Mouse (Mus musculus) midbrain, embryonic 14.5 days (tissue): ENCODE data around the gene Jade1. TPM values are rescaled to one million over a fixed set of nuclear protein-coding genes. Genes with fewer than 3 reads are reported as not detected.
A peak's percentile ranks its signal among the peaks of the same experiment; 100 is the strongest.

ENCODE experiments used
- ATAC-seq: fragments of 200-750 bp; cut with Nextera tagmentation; 2 replicates; pipeline ENCODE4 v1.8.0; 2017; ENCODE audit warnings: moderate number of reproducible peaks, moderate library complexity; ENCODE audit not compliant: low FRiP score, low TSS enrichment
- DNase-seq: peaks from one replicate; pipeline ENCODE4 v3.0.0-alpha.2; 2015
- H3K27ac ChIP-seq: fragments of 300-500 bp; sonication (generic); replicated peaks from 2 replicates; pipeline ENCODE4 v1.5.1; 2014; ENCODE audit warnings: mild to moderate bottlenecking, low read depth, low read length, moderate library complexity
- H3K27me3 ChIP-seq: fragments of 300-500 bp; sonication (generic); 2 replicates; pipeline ENCODE4 v1.6.1; 2014; ENCODE audit warnings: low read length, control low read depth, mixed read lengths; ENCODE audit not compliant: control insufficient read depth, insufficient read depth
- H3K36me3 ChIP-seq: fragments of 300-500 bp; sonication (generic); 2 replicates; pipeline ENCODE4 v1.6.1; 2014; ENCODE audit warnings: low read length, control low read depth; ENCODE audit not compliant: control insufficient read depth, insufficient read depth
- H3K4me1 ChIP-seq: fragments of 300-500 bp; sonication (generic); 2 replicates; pipeline ENCODE4 v1.6.1; 2014; ENCODE audit warnings: mild to moderate bottlenecking, antibody characterized with exemption, low read length, control low read depth; ENCODE audit not compliant: control insufficient read depth, insufficient read depth
- H3K4me2 ChIP-seq: fragments of 300-500 bp; sonication (generic); 2 replicates; pipeline ENCODE4 v1.6.1; 2014; ENCODE audit warnings: mild to moderate bottlenecking, low read length, moderate library complexity
- H3K4me3 ChIP-seq: fragments of 300-500 bp; sonication (generic); replicated peaks from 2 replicates; pipeline ENCODE4 v1.5.1; 2014; ENCODE audit warnings: low read depth, low read length
- H3K9ac ChIP-seq: fragments of 300-500 bp; sonication (generic); replicated peaks from 2 replicates; pipeline ENCODE4 v1.6.1; 2014; ENCODE audit warnings: mild to moderate bottlenecking, low read length, moderate library complexity
- H3K9me3 ChIP-seq: fragments of 300-500 bp; sonication (generic); 2 replicates; pipeline ENCODE4 v1.6.1; 2016; ENCODE audit warnings: low read length, control low read depth, mixed read lengths; ENCODE audit not compliant: control insufficient read depth
- WGBS: fragments of 180-500 bp; shearing (Covaris S2); extraction: QIAGEN DNeasy Blood & Tissue Kit; methylation state at CpG from one replicate; pipeline ENCODE4 v1.1.7; 2014; 5-methylcytosine and 5-hydroxymethylcytosine counted together
- polyA plus RNA-seq: library from polyadenylated mRNA; unstranded; fragments of >200 nt; fragmentation: Nextera tagmentation; extraction: Ambion mirVana; gene quantifications from 2 replicates; pipeline ENCODE4 v1.2.1, GENCODE M21; 2014

Gene Jade1
- polyA plus RNA-seq, 1 experiment from 2014 or later, result 13.1 TPM

- Histone ChIP-seq H3K4me3 (no peak overlapping the region), H3K27me3 (no peaks in the 10 kb centered on the region), H3K36me3 (no peaks in the 10 kb centered on the region), H3K9ac (no peak overlapping the region), H3K4me2 (no peak overlapping the region), H3K4me1 (no peaks in the 10 kb centered on the region), H3K9me3 (no peaks in the 10 kb centered on the region), H3K27ac (no peak overlapping the region)
- no peak for ATAC-seq
- WGBS, result 96% methylated on average over 24 of the region's 24 CpGs
- no peak for DNase-seq
These were observed 753 bp upstream of the Jade1 start for GRCm38 (mm10) chr3:41554480-41555475.

DNA sequence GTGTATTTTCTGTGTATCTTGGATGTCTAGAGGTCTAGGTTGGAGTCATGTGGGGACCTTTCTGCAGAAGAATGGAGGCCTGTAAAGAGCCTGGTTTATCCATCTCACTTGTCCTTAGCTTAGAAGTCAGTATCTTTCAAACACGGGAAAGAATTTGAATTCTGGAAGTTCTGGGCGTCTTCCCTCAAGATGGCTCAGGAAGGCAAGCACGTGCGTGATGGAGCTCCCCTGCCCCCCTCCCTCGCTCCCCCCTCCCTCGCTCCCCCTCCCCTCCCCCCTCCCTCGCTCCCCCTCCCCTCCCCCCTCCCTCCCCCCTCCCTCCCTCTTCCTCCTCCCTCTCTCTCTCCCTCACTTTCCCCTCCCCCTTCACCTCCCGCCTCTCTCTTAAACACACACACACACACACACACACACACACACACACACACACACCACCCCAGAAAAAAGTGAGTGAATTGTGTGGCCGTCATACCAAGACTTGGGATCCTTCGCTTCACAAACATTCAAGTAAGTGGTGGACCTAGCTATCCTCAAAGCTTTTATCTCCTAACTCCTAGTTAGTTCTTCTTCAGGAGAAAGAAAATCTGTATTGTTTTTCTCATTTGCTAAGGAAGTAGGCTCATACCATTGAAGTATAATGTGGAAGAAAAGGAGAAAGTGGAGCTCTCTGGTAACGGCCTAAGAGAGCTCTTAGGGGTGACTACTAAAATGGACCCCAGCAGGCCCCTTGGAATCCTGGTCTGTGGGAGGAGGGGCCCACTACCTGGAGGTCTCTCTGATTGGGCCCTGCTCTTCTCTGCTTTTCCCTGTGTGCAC, 1.1 kb downstream of the Jade1 start:
- H3K27me3 ChIP-seq, result no peaks in the 10 kb centered on the region
- no peak overlapping the region for H3K9ac ChIP-seq
- no peaks in the 10 kb centered on the region for H3K4me1 ChIP-seq
- H3K4me2 ChIP-seq, result no peak overlapping the region
- no peaks in the 10 kb centered on the region for H3K36me3 ChIP-seq
- no peak for DNase-seq
- H3K4me3 ChIP-seq, result no peak overlapping the region
- H3K27ac ChIP-seq, result no peak overlapping the region
- no peak for ATAC-seq
- WGBS, result 89% methylated on average over 8 of the region's 11 CpGs
- no peaks in the 10 kb centered on the region for H3K9me3 ChIP-seq

DNA sequence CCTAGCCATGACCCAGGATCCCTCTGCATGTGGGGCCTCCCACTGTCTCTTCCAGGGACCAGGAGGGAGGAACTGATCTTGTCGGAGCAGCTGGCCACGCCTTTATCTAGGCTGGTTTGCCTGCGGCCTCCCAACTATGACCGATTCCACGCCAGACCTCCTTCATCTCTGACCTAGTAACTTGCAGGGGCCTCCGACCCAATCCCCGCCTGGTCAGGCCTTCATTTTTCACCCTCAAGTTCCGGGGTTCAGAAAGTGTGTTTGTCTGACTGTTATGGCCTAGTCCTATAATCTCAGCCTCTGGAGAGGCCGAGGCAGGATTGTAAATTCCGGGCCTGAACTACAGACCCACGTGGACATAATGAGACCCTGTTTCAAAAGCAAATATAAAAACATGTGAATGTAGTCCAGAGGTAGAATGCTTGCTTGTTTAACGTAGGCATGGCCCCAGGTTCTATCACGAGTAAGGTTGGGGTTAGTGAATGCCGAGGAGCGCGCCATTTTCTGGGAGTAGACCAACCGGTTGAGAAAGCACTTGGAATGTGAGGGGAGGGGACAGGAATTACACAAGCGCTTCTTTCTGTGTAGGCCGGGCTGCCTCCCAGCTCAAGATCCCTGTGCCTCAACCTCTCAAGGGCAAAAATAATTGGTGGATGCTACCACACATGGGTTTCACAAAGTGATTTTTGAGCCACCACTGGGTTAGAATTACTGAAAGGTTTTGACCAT, 1.9 kb downstream of the Jade1 start:
- Histone ChIP-seq H3K4me3 (no peak overlapping the region), H3K9ac (no peak overlapping the region), H3K9me3 (no peaks in the 10 kb centered on the region), H3K27me3 (no peaks in the 10 kb centered on the region), H3K4me2 (no peak overlapping the region), H3K27ac (no peak overlapping the region), H3K36me3 (no peaks in the 10 kb centered on the region), H3K4me1 (no peaks in the 10 kb centered on the region)
- 93% methylated on average over 19 of the region's 19 CpGs for WGBS
- no peak for ATAC-seq
- DNase-seq, result no peak

DNA sequence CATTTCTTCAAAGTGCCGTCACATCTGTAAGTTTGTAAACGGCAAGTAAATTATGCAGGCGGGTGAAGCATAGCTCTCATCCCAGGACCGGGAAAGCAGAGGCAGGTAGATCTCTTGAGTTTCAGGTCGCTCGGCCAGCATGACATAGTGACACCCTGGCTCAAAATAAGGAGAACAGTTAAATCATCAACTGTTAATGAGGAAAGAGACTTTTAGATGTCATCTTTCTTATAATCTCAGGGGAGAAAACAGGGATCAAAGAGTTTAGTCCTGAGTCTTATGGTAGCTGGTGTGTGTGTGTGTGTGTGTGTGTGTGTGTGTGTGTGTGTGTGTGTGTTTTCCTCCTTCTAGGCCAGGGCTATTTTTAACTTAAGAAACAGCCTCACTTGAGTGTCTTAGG, 5.0 kb downstream of the Jade1 start:
- H3K9me3 ChIP-seq, result no peaks in the 10 kb centered on the region
- no peak overlapping the region for H3K9ac ChIP-seq
- no peak overlapping the region for H3K27ac ChIP-seq
- no peaks in the 10 kb centered on the region for H3K4me1 ChIP-seq
- H3K36me3 ChIP-seq, result no peaks in the 10 kb centered on the region
- no peaks in the 10 kb centered on the region for H3K27me3 ChIP-seq
- ATAC-seq, result no peak
- 93% methylated on average over 6 of the region's 6 CpGs for WGBS
- no peak overlapping the region for H3K4me2 ChIP-seq
- no peak for DNase-seq
- no peak overlapping the region for H3K4me3 ChIP-seq

GRCm38 (mm10) chr3:41561787-41562186, 6.3 kb downstream of the Jade1 start:
- ATAC-seq (no peak), DNase-seq (no peak)
- Histone ChIP-seq H3K4me2 (no peak overlapping the region), H3K4me3 (no peak overlapping the region), H3K27ac (no peak overlapping the region), H3K9me3 (no peaks in the 10 kb centered on the region), H3K27me3 (no peaks in the 10 kb centered on the region), H3K9ac (no peak overlapping the region), H3K36me3 (no peaks in the 10 kb centered on the region), H3K4me1 (0 out of 2 replicates have a peak, but pooled peaks cover 5% of the 10 kb centered on the region)
- 92% methylated on average over 5 of the region's 5 CpGs for WGBS

GRCm38 (mm10) chr3:41563211-41563931, 7.8 kb downstream of the Jade1 start:
- ATAC-seq (peak; percentile 73), DNase-seq (peak; percentile 89)
- H3K9ac ChIP-seq, result peak overlapping the region; percentile 79
- no peaks in the 10 kb centered on the region for H3K36me3 ChIP-seq
- H3K4me2 ChIP-seq, result peak overlapping the region; percentile 65
- no peaks in the 10 kb centered on the region for H3K27me3 ChIP-seq
- peak overlapping the region; percentile 78 for H3K4me3 ChIP-seq
- H3K9me3 ChIP-seq, result no peaks in the 10 kb centered on the region
- under 1% methylated on average over 79 of the region's 81 CpGs for WGBS
- H3K4me1 ChIP-seq, result 0 out of 2 replicates have a peak, but pooled peaks cover 7% of the 10 kb centered on the region
- peak overlapping the region; percentile 95 for H3K27ac ChIP-seq

DNA sequence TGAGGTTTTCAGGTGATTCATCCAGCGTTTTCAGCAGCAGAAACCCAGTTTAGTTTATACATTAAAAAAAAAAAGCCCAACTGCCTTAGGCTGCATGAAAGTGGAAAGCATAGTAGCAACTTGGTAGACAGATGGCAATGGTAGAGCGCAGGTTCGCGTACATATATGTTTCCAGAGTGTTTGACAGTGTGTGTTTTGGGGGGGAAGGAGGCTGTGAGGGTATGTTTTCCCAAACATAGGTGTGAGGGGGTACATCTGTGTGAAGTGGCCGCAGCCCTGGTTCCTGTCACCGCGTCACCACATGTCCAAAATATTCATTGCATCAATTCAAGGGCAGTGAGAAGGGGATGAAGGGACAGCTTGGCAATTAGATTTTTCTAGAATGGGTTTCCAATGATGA, 8.5 kb downstream of the Jade1 start:
- Histone ChIP-seq H3K4me3 (peak overlapping the region; percentile 78), H3K4me2 (peak overlapping the region; percentile 65), H3K4me1 (0 out of 2 replicates have a peak, but pooled peaks cover 7% of the 10 kb centered on the region), H3K9ac (peak overlapping the region; percentile 79), H3K27ac (peak overlapping the region; percentile 95), H3K27me3 (no peaks in the 10 kb centered on the region), H3K9me3 (no peaks in the 10 kb centered on the region), H3K36me3 (no peaks in the 10 kb centered on the region)
- under 1% methylated on average over 7 of the region's 7 CpGs for WGBS
- DNase-seq, result no peak
- ATAC-seq, result no peak
